Mouse (Mus musculus): ENCODE results near the gene Lgals2.
"Not testable (repeated sequence)": the region's sequence is repeated elsewhere in the genome, so short reads cannot be mapped to it uniquely, and the experiment has no call there.

Gene Lgals2

DNA sequence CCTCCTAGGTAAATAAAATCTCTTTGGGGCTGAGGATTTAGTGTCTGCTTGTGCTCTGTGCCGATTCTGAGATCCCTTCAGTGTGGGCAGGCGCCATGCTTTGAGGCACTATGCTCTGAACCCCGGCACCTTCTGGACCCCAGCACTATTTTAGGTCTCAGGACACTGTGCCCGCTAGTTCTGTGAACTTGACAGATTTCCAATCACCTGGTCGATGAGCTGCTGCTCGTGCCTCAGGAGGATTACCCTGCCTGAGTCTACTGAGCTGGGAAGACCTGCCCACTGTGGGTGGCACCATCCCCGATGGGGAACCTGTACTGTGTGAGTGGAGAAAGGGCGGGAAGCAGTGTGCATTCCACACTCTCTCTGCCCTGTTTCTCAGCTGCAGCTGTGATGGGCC lies 19.7 kb upstream of the Lgals2 start:
- DNase-seq (ENCODE audit: low spot score in 2 of 2), result no peak

DNA sequence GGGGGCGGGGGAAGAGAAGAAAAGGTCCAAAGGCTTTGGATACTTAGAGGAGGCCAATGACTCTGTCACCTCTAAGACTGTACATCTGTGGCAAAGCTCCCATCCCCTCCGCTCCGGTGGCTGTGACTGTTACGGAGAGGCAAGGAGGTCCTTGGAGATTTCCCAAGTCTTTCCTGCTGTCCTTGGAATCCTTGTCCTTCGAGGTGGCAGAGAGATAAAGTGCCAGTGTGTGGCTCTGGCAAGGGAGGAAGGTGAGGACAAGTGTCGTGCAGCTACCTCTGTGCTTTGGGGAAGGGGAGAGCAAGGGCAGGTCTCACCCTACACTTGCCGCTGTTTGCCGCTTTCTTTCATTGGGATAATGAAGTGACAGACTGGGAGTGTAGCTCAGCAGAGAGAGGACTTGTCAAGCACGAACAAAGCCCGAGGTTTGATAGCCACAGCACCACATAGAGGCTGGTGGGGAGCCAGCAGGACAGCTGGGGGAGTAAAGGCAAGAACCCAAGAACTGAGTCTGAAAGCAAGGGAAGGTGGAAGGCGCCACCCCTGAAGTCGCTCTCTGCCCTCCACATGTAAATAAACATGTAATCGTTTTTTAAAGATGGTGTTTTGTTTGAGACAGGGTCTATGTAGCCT lies 18.6 kb upstream of the Lgals2 start:
- no peak for DNase-seq (ENCODE audit: low spot score in 2 of 2)

DNA sequence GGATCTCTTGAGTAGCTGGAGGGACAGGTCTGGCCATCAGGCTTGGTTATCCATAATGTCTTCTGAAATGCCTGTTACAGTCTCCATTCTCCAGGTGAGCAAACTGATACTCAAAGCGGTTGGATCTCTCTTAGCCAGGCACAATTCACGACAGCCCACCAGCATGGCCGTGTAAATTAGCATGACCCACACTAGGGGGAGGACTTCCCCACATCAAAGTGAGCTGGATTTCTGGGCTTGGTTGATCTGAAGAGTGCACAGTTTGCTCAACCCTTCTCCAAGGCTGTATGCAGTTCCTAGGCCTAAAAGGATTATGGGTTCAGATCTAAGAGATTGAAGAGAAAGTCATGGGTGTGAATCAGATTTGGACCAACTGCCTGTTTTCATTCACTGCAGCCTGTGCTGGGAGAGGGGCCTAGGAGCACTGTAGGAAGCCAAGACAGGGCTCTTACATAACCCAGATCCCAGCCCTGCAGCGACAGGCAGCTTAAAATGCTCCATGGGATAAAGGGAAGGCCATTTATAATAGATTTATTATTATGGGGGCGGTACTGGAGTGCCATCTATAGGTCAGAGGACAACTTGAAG lies 16.8 kb upstream of the Lgals2 start:
- no peak for DNase-seq (ENCODE audit: low spot score in 2 of 2)

DNA sequence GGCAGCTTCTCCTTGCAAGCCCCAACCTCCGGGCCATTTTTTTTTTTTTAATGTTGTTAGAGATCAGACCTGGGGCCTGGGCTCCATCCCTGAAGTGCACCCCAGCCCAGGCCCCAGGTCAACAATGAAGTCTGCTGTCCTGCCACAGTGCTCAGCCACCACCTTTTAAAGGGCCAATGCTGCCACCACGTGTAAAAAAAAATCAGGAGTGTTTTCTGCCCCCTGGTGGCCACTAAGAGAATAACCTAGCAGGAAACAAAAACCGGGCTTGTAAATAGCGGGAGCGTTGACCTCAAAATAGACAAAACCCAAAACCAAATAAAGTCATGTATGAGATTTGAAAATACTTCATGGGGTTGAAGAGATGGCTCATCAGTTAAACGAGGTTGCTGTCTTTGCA lies 14.4 kb upstream of the Lgals2 start:
- DNase-seq (ENCODE audit: low spot score in 2 of 2), result no peak

DNA sequence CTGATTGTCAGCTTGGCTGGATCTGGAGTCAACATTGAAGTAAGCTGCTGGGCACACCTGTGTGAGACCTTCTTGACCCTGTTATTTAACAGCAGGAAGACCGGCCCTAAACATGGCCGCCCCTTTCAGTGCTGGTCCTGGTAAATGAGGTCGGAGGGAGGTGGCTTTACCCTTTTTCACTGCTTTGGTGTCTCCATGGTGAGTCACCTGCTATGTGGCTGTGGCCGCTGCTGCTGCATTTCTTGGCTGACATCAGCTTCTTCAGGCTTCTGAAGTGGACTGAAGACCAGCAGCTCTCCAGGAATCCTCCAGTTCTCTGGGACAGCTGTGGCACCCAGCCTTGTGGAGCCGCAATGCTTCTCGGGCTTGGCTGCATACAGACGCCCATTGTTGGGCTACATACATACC lies 13.5 kb upstream of the Lgals2 start:
- no peak for DNase-seq (ENCODE audit: low spot score in 2 of 2)

DNA sequence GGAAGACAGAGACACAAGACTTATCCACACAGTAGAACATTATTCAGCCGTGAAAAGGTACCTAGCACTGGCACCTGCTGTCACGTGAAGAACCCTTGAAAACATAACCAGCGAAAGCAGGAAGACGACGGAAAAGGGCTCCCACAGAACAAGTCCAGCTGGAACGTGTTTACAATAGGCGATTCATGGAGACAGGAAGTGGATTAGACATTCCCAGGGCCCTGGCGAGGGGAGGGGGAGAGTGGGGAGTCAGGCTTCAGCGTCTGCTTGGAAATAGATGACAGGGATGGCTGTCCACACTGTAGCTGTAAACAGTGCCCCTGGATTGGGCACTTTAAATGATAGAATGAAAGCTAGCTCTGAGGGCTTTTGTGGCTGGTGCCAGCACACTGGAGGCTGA lies 13.1 kb upstream of the Lgals2 start:
- DNase-seq (ENCODE audit: low spot score in 2 of 2), result no peak

DNA sequence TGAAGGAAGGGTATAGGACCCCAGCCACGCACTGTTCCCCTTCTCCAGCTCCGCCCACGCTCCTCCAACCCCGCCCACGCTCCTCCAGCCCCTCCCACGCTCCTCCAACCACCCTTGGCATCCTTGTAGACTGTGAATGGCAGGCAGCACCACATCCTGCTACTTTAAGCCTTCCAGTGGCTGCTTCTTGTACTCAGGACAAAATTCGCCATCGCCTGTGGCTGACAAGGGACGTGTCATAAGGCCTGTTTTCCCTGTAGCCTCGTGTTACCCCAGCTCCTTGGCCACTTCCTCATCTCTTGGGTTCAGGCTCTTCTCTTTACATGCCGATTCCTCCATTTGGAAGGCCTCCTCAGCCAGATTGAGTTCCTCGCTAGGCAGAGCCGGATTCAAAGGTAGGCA lies 8.5 kb upstream of the Lgals2 start:
- no peak for DNase-seq (ENCODE audit: low spot score in 2 of 2)

DNA sequence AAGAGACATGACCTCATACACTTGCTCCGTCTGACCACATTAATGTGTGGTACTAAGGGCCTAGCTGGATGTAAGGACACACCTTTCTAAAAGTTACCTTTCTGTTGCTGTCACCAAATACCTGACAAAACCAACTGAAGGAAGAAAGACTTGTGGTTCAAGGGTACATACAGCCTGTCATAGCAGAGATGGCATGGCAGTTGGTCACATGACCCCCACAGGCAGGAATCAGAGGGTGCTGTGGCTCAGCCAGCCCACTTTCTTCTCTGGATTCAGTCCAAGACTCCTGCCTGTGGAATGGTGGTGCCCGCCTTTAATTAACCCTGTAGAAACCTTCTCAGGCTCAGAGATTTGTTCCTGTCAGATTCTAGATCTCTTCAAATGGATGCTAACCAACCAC lies 7.8 kb upstream of the Lgals2 start:
- DNase-seq (ENCODE audit: low spot score in 2 of 2), result no peak

DNA sequence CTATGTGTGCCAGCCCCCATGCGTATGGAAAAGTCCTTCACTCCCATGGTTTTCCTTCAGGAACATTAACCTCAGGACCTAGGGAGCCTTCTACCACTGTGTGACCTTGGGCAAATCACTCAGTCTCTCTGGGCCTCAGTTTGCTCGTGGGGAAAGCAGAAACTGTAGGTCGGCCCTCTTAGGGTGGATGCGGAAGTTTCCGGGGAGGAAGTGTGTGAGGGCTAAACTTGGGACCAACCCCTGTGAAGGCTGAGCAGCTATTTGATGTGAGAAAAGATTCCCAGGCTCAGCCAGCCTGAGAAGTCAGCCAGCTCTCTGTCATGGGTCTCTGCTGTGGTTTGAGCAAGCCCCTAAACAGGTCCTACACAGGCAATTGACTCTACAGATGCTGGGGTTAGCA lies 7.0 kb upstream of the Lgals2 start:
- DNase-seq (ENCODE audit: low spot score in 2 of 2), result no peak

DNA sequence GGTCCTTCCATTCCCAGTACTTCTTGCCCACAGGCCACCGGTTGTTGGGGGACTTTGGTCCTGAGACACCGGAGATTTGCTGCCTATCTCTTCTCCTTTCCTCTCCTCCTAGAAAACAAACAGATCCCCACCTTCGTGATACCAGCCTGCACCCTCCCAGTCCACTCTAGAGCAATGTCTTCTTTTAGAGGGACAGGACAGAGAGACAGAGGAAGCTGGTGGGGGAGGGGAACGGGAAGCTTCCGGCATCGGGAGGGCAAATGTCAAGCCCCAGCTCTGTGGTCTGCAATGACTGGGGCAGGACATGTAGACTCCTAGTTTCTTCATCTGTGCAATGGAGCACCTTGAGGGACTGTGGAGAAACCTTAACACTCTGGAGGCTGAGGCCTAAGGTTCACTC lies 4.4 kb upstream of the Lgals2 start:
- DNase-seq (ENCODE audit: low spot score in 2 of 2), result no peak

DNA sequence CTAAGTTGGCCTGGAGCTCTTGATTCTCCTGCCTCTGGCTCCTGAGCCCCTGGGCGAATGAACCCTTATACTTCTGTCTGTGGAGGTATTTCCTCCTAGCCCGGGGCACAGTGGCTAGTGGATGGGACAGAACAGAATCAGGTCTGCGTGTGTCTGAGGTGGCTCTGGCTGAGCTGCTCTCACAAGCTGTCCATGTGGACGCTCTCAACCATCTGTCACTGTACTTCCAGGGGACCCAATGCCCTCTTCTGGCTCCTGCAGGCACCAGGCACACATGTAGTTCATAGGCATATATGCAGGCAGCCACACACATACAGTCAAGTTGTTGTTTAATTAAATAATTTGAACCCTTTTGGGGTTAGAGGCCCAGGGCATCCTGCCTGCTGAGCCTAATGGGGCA lies 4.0 kb upstream of the Lgals2 start:
- DNase-seq (ENCODE audit: low spot score in 2 of 2), result no peak

DNA sequence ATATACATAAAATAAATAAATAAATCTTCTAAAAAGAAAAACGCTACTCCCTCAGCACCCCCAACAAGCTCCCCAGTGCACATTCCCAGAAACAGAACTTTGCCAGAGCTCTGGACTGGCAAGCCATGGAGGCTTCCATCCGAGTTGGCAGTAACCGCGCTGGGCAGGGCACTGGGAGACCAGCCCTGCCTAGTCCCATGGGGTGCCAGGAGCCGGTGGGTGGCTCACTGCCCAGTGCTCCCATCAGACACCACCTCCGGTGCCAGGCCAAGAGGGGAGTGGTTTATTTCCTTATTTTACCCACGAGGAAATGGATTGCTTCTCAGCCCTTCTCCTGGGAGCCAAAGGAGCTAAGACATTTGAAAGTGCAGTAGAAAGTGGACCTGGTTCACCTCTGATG lies 1.7 kb upstream of the Lgals2 start:
- DNase-seq (ENCODE audit: low spot score in 2 of 2), result peak in 1 of 2 experiments; percentile 75

DNA sequence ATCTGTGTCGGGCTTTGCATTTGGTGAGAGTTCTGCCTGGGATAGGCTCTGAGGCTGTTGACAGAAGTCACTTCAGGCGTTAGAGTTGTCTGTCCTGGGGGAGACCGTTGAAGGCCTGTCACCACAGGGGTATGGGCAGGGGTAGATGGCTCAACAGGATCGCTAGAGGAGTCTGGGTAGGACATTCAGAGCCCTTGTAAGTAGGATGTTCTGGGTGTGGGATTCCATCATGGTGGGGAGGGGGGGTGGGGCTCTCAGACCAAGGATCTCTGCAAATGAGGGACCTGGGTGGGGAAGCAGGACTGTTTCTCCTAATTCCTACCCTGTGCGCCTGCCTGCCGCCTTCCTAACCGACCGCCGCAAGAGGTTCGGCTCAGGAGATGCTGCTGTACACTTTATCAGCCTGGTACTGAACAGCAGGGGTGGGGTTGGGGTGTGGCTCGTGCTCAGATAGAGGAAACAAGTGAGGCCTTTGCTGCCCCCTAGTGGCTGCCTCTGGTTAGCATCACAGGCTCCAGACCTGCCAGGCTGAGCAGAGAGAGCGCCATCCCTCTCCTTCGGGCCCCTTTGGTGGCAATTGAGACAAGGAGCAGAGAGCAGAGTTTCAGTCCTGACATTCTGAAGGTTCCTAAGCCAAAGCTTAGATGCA lies 3.7 kb downstream of the Lgals2 start:
- DNase-seq (ENCODE audit: low spot score in 2 of 2), result peak; percentile 82 to 91

DNA sequence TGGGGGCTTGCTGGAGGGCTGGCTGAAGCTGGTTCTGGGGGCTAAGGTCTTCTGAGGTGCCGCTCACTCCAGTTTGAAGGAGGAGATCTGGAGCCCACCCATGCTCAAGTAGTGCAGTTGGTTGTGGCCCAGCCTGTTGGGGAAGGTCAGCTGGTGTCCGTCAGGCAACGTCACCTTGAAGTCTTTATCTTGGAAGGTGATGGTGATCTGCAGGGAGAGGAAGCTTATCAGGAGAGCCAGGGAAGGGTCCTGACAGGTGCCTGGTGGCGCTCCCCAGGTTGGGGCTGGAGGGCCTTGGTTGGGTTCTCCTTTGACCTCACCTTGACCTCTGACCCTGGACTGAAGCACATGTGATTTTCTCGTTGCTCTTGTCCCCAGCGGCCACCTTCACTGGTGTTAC lies 4.4 kb downstream of the Lgals2 start:
- no peak for DNase-seq (ENCODE audit: low spot score in 2 of 2)

DNA sequence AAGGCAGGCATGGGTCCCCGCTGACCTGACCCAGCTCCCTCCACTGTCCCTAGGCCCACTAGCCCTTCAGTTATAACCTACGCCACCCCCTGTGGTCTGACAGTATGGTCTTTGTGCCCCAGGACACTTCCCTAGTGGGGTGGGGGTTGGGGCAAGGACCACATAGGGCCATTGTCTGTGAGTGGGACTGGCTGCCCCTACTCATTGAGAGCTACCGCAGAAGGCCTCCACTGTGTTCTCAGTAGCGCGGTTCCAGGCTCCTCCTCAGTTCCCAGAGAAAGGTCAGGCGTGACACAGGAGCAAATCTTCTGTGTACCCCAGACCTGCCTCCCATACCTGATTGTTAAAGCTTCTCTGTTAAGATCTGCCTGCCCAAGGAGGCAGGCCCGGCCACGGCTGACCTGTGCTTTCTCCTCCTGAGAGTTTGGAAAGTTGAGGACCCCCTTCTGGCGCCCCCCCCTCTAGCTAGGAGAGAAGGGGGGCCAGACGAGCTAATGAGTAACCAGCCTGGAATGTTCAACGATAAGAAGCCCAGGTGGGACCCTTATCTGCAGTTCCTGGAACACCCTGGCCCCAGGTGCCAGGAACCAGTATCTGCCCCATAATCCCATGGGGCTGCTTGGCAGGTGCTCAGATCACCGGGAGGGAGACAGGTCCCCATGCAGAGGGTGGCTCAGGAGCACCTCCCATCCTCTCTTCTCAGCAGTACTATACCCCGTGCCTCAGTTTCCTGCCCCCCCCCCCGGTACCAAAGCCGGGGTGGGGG lies 5.1 kb downstream of the Lgals2 start:
- DNase-seq (ENCODE audit: low spot score in 2 of 2), result no peak

DNA sequence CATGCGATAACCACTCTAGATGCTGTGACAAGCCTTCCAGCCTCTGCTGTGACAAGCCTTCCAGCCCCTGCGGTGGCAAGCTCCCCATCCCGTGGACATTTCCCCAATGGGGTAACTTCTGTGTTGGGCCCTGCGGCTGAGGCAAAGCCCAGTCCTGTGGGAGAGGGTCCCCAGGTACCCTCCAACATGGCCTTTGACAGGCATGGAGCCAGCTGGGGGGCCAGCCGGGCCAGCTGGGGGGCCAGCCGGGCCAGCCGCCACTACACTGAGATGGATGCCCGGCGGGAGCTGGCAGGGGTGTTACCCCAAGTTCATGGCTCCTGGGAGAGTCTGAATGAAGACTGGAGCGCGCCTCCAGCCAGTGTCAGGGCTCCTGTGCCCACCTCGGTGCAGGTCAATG lies 5.8 kb downstream of the Lgals2 start:
- no peak for DNase-seq (ENCODE audit: low spot score in 2 of 2)

DNA sequence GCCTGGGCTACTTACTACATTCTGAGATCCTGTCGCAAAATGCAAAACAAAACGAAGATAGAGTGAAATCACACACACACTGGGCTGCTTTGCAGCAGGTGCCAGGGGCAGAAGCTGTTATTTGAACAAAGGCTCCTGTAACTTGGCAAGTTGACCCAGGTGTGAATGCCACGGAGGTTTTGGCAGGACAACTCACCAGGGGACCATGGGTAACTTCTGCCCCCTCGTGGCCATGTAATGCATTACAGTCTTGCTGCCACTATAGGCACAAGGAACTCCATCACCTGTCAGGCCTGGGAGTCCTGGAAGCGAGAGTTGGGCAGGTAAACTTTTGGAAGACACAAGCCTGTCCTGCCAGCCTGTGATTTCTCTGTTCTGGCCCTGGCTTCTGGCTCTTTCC lies 6.9 kb downstream of the Lgals2 start:
- peak; percentile 79 to 84 for DNase-seq (ENCODE audit: low spot score in 2 of 2)

DNA sequence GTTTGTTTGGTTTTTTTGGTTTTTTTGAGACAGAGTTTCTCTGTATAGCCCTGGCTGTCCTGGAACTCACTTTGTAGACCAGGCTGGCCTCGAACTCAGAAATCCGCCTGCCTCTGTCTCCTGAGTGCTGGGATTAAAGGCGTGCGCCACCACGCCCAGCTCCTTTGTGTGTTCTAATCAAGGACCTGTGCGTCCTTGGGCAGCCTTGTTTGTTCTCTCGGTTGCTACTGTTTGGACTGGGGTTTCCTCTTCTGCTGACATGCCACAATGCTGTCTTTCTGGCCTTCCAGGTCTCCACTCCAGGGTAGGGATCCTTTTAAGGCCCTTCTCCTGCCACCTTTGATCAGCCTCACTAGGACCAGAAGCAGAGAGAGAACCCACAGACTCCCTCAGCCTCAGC lies 8.5 kb downstream of the Lgals2 start:
- not testable (repeated sequence) for DNase-seq (ENCODE audit: low spot score in 2 of 2)

DNA sequence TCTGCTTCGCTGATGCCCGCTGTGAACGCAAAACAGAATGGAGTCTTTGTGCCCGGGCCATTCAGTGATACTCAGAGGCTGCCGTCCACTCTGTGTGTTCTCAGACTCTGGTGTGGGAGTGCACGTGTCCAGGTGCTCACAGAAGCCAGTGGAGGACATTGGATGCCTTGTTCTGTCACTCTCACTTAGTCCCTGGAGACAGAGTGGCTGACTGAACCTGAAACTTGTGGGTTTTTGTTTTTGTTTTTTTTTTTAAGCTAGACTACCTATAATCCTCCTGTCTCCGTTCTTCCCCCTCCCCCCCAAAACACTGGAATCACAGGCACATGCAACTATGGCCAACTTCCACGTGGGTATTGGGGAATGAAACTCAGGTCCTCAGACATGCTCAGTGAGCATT lies 9.0 kb downstream of the Lgals2 start:
- no peak for DNase-seq (ENCODE audit: low spot score in 2 of 2)

DNA sequence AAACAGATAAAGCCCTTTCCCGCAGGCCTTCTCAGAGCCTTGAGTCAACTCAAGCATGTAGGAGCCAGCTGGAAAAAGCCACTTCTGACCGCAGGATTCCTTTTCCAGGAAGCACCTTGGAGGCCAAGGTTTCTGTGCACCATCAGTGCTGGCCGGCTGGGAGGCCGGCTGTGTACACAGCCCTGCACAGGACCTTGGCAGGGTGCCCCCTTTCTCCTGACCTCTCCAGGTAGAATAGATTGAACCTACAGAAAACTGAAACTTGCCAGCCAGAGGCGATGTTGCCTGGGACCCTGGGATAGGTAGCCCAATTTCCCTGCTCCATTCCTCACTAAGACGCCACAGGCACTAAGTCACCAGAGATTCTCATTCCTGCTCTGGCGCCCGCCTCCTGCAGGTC lies 9.5 kb downstream of the Lgals2 start:
- DNase-seq (ENCODE audit: low spot score in 2 of 2), result no peak

DNA sequence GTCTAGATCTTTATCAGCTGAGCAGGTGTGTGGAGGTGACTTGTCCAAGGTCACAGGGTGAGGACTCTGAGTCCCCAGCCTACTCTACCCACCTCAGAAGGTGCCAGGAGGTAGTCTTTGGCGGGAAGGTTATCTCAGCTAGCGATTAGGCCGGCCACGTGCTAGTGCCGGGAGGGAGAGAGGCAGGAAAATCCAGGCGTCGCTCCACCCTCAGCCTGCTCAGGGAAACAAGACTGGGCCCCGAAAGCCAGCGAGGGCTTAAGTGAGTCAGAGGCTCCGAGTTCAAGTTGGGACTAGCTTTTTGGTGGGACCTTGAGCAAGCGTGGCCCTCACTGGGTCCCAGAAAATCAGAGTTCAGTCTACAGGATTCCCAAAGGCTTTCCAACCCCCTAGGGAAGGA lies 10.0 kb downstream of the Lgals2 start:
- peak in 1 of 2 experiments; percentile 50 for DNase-seq (ENCODE audit: low spot score in 2 of 2)

DNA sequence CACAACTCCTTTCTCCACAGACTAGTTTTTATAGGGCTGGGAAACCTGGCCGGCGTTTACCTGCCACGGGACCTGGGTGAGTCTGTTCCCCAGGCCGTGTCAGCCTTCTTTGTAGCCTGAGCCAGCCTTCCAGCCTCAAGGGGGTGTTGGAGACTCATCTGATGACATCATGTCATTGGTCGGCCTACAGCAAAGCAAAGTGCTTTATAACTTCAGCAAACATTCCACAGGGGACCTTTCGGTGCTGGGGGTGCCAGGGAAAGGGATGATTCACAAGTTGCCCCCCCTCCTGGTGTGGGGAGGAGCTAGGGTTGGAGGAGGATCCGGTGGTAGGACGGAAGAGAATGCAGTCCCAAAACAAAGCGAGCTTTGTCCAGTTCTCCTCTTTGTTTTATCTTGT lies 10.5 kb downstream of the Lgals2 start:
- peak in 1 of 2 experiments; percentile 65 for DNase-seq (ENCODE audit: low spot score in 2 of 2)

All from urinary bladder, postnatal 36 days (tissue).